Mouse (Mus musculus) erythroblast, embryonic 14.5 days (primary cell): ENCODE results near the gene Kbtbd6.

ENCODE experiments used
- GATA1 ChIP-seq: IDR thresholded peaks from 2 replicates; pipeline ENCODE4 v1.6.1; 2012; ENCODE audit warnings: low read length, inconsistent platforms, mixed read lengths
- TAL1 ChIP-seq: IDR thresholded peaks from 3 replicates; pipeline ENCODE4 v1.6.1; 2012; ENCODE audit warnings: low read length, inconsistent platforms, mixed read lengths

DNA sequence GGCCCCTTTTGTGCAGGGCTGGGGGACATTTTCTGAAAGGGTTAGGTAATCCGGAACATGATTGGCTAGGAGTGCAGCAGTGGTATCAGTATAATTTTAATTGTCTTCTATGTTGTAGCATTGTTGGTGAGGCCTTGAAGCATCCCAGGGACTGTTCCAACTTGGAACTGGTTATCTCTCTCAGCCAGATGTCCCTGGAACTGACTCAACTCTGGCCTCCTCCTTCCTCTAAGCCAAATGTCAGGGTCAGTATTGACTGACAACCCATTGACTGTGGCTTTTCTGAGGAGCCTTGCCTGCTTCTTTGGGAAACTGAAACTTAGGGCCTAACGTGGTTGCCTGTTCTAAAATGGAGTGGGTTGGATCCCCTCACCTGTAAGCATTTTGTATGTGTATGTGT lies 11.0 kb upstream of the Kbtbd6 start:
- TF ChIP-seq TAL1 (no peak), GATA1 (no peak)
